Mouse (Mus musculus): ENCODE results near the gene Eif3k.

The Eif3k gene

GRCm38 (mm10) chr7:28981651-28982273, at the start of gene Eif3k, which contains the start of gene Map4k1:
Gene Eif3k (minus strand): TSS chr7:28981864.
Gene Map4k1 (plus strand): TSS chr7:28982050.
- DNase-seq (ENCODE audit: low spot score) = peak; percentile 90

- DNase-seq (ENCODE audit: low spot score) = no peak
Observed at GRCm38 (mm10) chr7:29029690-29030656, 48.3 kb upstream of the Eif3k start.

- DNase-seq (ENCODE audit: low spot score) = no peak
Observed at GRCm38 (mm10) chr7:29028761-29029160, 47.1 kb upstream of the Eif3k start.

GRCm38 (mm10) chr7:29026811-29027210, 45.1 kb upstream of the Eif3k start:
- DNase-seq (ENCODE audit: low spot score) = no peak

- no peak for DNase-seq (ENCODE audit: low spot score)
Observed at GRCm38 (mm10) chr7:29026195-29026594, 44.5 kb upstream of the Eif3k start.

GRCm38 (mm10) chr7:29025566-29025965, 43.9 kb upstream of the Eif3k start:
- DNase-seq (ENCODE audit: low spot score) = no peak

- DNase-seq (ENCODE audit: low spot score) = no peak
Observed at GRCm38 (mm10) chr7:29023514-29023913, 41.9 kb upstream of the Eif3k start.

GRCm38 (mm10) chr7:29022479-29022878, 40.8 kb upstream of the Eif3k start:
- no peak for DNase-seq (ENCODE audit: low spot score)

- DNase-seq (ENCODE audit: low spot score) = no peak
Observed at GRCm38 (mm10) chr7:29019447-29020220, 38.0 kb upstream of the Eif3k start.

GRCm38 (mm10) chr7:29017222-29017621, 35.6 kb upstream of the Eif3k start:
- no peak for DNase-seq (ENCODE audit: low spot score)

GRCm38 (mm10) chr7:29016440-29016839, 34.8 kb upstream of the Eif3k start:
- DNase-seq (ENCODE audit: low spot score) = no peak

GRCm38 (mm10) chr7:29014984-29015383, 33.3 kb upstream of the Eif3k start:
- no peak for DNase-seq (ENCODE audit: low spot score)

GRCm38 (mm10) chr7:29008714-29009113, 27.1 kb upstream of the Eif3k start:
- no peak for DNase-seq (ENCODE audit: low spot score)

- no peak for DNase-seq (ENCODE audit: low spot score)
Observed at GRCm38 (mm10) chr7:29008171-29008570, 26.5 kb upstream of the Eif3k start.

GRCm38 (mm10) chr7:29007224-29008101, 25.8 kb upstream of the Eif3k start:
- no peak for DNase-seq (ENCODE audit: low spot score)

GRCm38 (mm10) chr7:29000651-29001605, 19.3 kb upstream of the Eif3k start:
- DNase-seq (ENCODE audit: low spot score) = peak; percentile 59

GRCm38 (mm10) chr7:28993402-28993801, 11.7 kb upstream of the Eif3k start:
- no peak for DNase-seq (ENCODE audit: low spot score)

- DNase-seq (ENCODE audit: low spot score) = no peak
Observed at GRCm38 (mm10) chr7:28992997-28993396, 11.3 kb upstream of the Eif3k start.

GRCm38 (mm10) chr7:28991616-28992015, 10.0 kb upstream of the Eif3k start:
- DNase-seq (ENCODE audit: low spot score) = no peak

- no peak for DNase-seq (ENCODE audit: low spot score)
Observed at GRCm38 (mm10) chr7:28990766-28991273, 9.2 kb upstream of the Eif3k start.
